Mouse (Mus musculus): ENCODE measurements around the gene Jmjd1c. TPM values are rescaled to one million over a fixed set of nuclear protein-coding genes. Genes with fewer than 3 reads are reported as not detected.

Gene Jmjd1c
- polyA plus RNA-seq, 1 experiment from 2014 or later, result 27.1 TPM

DNA sequence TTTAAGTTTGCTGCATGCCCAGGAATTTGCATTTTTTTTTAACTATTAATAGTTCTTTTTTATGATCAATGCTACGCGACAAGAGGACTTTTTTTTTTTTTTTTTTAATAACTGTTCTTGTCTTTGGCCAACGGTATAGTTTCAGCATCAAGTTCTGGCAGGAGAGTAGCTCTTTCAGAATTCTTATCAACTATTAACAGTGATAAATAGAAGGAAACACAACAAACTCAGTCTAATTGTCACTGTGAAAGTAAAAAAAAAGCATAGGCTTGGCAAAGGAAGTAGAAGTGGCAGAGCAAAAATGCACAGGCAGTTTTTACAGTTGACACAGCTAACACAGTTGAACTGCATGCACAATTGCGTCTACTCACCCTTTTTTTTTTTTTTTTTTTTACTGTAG is 81.5 kb downstream of the Jmjd1c start:
- WGBS, result 94% methylated on average over 4 of the region's 4 CpGs
- Histone ChIP-seq H3K27ac (replicated peaks) (no peak overlapping the region), H3K27me3 (ENCODE audit: low read depth, poor library complexity, severe bottlenecking) (no peaks in the 10 kb centered on the region), H3K4me1 (peaks cover 8% of the 10 kb centered on the region), H3K36me3 (no peaks in the 10 kb centered on the region), H3K9me3 (replicated peaks) (no peaks in the 10 kb centered on the region), H3K4me3 (no peak overlapping the region)
- no peak for DNase-seq (ENCODE audit: low spot score)

DNA sequence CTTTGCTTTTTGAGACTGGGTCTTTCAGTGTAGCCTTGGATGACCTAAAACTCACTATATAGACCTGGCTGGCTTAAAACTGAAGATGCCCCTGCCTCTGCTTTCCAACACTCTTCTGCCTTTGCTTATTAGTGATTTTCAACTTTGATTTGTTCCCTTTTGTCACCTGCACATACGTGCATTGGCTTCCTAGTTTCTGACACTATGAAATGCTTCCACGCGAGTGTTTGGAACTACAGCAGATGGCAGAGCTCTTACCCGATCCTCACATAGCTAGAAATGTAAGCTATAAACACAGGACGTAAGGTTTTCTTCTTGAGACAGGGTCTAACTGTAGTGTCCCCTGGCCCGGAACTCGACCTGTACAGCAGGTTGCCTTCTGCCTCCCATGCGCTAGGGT is 84.1 kb downstream of the Jmjd1c start:
- Histone ChIP-seq H3K36me3 (no peaks in the 10 kb centered on the region), H3K27me3 (ENCODE audit: low read depth, poor library complexity, severe bottlenecking) (no peaks in the 10 kb centered on the region), H3K27ac (replicated peaks) (no peak overlapping the region), H3K4me1 (peaks cover 20% of the 10 kb centered on the region), H3K9me3 (replicated peaks) (no peaks in the 10 kb centered on the region), H3K4me3 (no peak overlapping the region)
- no peak for DNase-seq (ENCODE audit: low spot score)
- WGBS, result 95% methylated on average over 8 of the region's 8 CpGs

DNA sequence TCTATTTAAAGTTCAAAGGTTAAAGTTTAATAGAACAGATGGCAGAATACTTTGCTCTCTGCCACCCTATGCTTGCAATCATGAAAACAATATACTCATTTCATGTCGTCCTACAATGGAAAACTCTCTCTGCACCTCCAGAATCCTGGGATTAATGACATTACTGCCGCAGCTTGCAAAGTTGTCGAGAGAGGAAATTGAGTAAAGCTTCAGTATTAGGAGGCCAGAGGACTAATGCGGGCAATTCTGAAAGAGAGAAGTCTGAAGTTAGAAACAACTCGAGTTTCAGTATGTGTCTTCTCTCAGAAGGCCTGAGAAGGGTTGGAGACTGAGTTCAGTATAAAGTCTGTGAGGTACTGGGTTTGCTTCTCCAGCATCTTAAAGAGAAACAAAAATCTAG is 84.9 kb downstream of the Jmjd1c start:
- Histone ChIP-seq H3K27ac (replicated peaks) (no peak overlapping the region), H3K9me3 (replicated peaks) (no peaks in the 10 kb centered on the region), H3K27me3 (ENCODE audit: low read depth, poor library complexity, severe bottlenecking) (no peaks in the 10 kb centered on the region), H3K4me3 (no peak overlapping the region), H3K4me1 (peaks cover 27% of the 10 kb centered on the region), H3K36me3 (no peaks in the 10 kb centered on the region)
- WGBS, result 87% methylated on average over 5 of the region's 5 CpGs
- no peak for DNase-seq (ENCODE audit: low spot score)

DNA sequence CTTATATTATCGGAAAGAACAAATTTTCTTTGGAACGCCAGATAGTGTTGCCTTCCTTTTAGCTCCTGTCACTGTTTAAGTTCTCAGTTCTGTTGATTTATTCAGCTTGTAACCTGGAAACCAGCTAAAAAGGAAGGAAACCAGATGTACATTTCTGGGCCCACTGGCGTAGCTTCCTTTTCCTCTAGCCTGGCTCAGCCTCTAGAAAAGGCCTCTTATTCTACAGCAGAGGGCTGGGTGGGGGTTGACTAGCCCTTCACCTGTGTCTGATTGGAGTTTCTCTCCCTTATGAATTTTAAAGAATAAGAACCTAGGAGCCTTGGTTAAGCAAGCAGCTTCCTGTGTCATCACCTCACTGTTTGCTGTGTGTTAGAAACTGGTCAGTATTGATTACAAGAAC is 86.7 kb downstream of the Jmjd1c start:
- no peaks in the 10 kb centered on the region for H3K27me3 ChIP-seq (ENCODE audit: low read depth, poor library complexity, severe bottlenecking)
- no peak for DNase-seq (ENCODE audit: low spot score)
- WGBS, result 82% methylated on average over 3 of the region's 3 CpGs
- H3K4me3 ChIP-seq, result no peak overlapping the region
- no peak overlapping the region for H3K27ac ChIP-seq (replicated peaks)
- H3K9me3 ChIP-seq (replicated peaks), result no peaks in the 10 kb centered on the region
- H3K4me1 ChIP-seq, result peaks cover 36% of the 10 kb centered on the region
- no peaks in the 10 kb centered on the region for H3K36me3 ChIP-seq

DNA sequence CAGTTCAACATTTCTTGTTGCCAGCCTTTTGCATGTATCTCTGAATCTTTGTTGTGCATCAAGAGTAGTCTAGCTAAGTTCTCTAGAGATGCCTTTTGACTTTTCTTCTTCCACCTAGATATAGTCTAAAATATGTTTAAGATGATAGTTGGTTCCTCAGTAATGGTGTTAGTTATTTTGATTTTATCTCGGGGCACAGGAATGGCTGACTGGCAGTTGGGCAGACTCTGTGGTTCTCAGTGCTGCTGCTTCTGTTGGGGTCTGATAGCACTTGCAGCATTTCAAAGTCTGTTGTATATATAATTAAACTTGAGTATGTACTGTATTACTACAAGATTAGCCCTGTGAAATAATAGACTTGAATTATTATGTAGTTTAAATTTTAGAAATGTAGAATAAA is 87.2 kb downstream of the Jmjd1c start:
- 89% methylated on average over 1 of the region's 1 CpGs for WGBS
- H3K4me1 ChIP-seq, result peaks cover 40% of the 10 kb centered on the region
- no peak overlapping the region for H3K4me3 ChIP-seq
- no peaks in the 10 kb centered on the region for H3K9me3 ChIP-seq (replicated peaks)
- H3K27ac ChIP-seq (replicated peaks), result no peak overlapping the region
- no peaks in the 10 kb centered on the region for H3K36me3 ChIP-seq
- no peak for DNase-seq (ENCODE audit: low spot score)
- H3K27me3 ChIP-seq (ENCODE audit: low read depth, poor library complexity, severe bottlenecking), result no peaks in the 10 kb centered on the region

DNA sequence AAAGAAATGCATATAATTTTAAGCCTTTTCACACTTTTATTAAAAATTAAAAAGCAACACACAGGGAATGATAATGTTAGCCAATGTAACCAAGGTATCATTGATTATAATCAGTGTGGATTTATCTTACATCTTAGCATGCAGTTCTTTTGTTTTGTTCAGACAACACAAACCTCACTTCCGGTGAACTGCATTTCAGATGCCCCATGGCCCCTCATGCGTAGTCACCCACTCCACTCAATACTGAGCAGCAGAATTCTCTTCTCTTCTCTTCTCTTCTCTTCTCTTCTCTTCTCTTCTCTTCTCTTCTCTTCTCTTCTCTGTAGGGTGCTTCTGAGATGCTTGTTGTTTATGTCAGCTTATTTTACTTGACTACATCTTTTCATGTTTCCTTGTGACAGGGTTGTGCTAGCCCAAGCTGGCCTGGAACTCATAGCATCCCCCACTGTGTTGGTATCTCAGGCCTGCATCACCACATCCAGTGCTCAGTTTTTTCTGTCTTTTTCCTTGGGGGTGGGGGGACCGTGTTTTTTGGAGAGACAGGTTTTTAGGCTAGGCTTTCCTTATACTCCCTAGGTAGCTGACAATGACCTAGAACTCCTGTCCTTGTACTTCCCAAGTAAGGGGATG is 88.6 kb downstream of the Jmjd1c start:
- no peak for DNase-seq (ENCODE audit: low spot score)
- H3K4me3 ChIP-seq, result no peak overlapping the region
- H3K9me3 ChIP-seq (replicated peaks), result no peaks in the 10 kb centered on the region
- 45% methylated on average over 3 of the region's 3 CpGs for WGBS
- H3K27ac ChIP-seq (replicated peaks), result no peak overlapping the region
- no peaks in the 10 kb centered on the region for H3K36me3 ChIP-seq
- H3K27me3 ChIP-seq (ENCODE audit: low read depth, poor library complexity, severe bottlenecking), result no peaks in the 10 kb centered on the region
- H3K4me1 ChIP-seq, result peaks cover 53% of the 10 kb centered on the region

DNA sequence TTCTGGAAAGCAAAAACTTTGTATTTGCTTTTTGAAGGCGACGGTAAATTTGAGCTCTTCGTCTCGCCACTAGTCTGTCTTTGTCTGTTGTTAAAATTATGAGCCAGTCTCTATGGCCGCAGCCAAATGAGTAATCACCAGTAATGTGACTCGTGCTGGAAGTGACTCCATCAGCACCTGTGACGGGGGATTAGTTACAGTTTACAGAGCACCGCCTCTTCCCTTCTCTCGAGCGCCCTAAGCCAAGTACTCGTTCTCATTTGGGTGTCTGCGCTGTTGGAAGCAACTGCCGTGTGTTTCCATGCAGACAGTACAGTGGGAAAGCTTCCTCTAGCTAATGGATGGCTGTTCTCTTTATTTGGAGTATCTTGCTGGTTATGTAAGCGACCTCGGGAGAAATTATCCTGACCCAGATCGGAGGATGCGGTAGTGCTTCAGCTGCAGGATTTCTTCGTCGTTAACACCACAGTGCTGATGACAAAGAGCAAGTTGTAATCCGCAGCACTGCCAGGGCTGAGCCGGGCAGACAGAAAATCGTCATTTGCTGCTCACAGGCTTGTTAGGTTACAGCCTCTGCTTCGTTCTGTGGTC is 89.7 kb downstream of the Jmjd1c start:
- peak; percentile 76 for DNase-seq (ENCODE audit: low spot score)
- peak overlapping the region; percentile 89 for H3K27ac ChIP-seq (replicated peaks)
- WGBS, result under 1% methylated on average over 23 of the region's 23 CpGs

DNA sequence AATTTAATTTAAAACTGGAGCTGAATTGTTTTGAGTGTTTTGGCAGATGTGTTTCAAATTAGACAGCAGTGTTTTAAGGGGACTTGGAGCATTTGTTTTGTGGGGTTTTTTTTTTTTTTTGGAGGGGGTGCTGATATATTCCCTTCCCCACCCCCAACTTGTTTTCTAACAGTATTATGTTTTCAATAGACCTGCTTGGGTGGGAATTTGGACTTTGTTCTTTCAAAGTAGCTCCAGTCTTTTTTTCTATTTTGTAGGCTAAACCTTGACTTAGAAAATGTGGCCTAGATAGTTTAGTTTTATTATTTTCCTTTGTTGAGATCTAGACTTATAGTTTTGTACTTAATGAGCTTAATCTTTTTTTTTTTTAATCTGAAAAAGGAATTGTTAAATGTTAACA is 90.6 kb downstream of the Jmjd1c start:
- H3K27me3 ChIP-seq (ENCODE audit: low read depth, poor library complexity, severe bottlenecking), result no peaks in the 10 kb centered on the region
- peaks cover 53% of the 10 kb centered on the region for H3K4me1 ChIP-seq
- peaks cover 9% of the 10 kb centered on the region; the same call in 1 of the 2 replicates for H3K36me3 ChIP-seq
- DNase-seq (ENCODE audit: low spot score), result no peak
- peak overlapping the region; percentile 59 for H3K4me3 ChIP-seq
- H3K9me3 ChIP-seq (replicated peaks), result no peaks in the 10 kb centered on the region
- peak overlapping the region; percentile 89 for H3K27ac ChIP-seq (replicated peaks)

More for the DNA sequence above, 89.7 kb downstream of the Jmjd1c start:
- Histone ChIP-seq H3K36me3 (peaks cover 3% of the 10 kb centered on the region; the same call in 1 of the 2 replicates), H3K4me1 (peaks cover 53% of the 10 kb centered on the region), H3K4me3 (peak overlapping the region; percentile 59), H3K27me3 (ENCODE audit: low read depth, poor library complexity, severe bottlenecking) (no peaks in the 10 kb centered on the region), H3K9me3 (replicated peaks) (no peaks in the 10 kb centered on the region)

DNA sequence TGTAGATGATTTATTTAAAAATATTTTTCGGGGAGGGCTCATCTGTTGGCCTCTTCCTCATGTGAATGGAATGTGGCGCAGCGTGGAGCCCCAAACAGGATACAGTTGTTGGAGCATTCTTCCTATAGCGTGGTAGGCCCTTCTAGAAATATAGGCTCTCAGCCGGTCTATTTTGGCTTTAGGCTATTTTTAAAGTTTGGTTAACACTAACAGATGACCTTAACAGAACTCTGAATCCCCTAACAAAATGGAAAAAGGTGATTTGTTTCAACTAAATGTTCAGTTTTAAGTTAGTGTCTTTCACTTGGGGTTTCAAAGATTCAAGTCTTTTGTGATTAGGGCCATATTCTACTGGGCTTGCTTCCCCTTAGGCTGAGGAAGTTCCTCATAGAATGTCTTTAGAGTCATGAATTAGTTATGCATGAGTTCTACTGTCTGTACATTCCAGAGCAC is 91.1 kb downstream of the Jmjd1c start:
- WGBS, result 7% methylated on average over 5 of the region's 5 CpGs
- H3K4me3 ChIP-seq, result peak overlapping the region; percentile 59
- H3K36me3 ChIP-seq, result peaks cover 14% of the 10 kb centered on the region
- DNase-seq (ENCODE audit: low spot score), result peak; percentile 27
- peaks cover 53% of the 10 kb centered on the region for H3K4me1 ChIP-seq
- no peaks in the 10 kb centered on the region for H3K27me3 ChIP-seq (ENCODE audit: low read depth, poor library complexity, severe bottlenecking)
- peak overlapping the region; percentile 89 for H3K27ac ChIP-seq (replicated peaks)
- H3K9me3 ChIP-seq (replicated peaks), result no peaks in the 10 kb centered on the region

DNA sequence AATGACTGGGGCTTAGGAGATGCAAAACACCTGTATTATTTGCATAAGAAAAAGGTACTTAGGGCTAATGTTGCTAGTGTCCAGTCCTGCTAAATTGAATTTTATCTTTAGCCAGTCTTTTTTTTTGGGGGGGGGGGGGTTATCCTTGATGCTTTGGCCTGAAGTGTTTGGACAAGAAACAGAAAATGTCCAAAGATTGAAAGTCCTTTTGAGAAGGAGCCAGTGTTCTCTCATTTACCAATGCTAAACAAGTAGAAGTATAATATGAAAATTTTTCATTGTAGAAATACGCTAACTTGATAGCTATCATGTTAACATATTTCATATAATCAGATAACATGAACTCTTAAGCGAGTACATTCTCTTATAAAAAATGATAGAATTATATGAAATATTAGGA is 92.0 kb downstream of the Jmjd1c start:
- Histone ChIP-seq H3K4me1 (peaks cover 49% of the 10 kb centered on the region), H3K27me3 (ENCODE audit: low read depth, poor library complexity, severe bottlenecking) (no peaks in the 10 kb centered on the region), H3K27ac (replicated peaks) (0 out of 2 replicates have a peak overlapping the region, but pooled peaks have one; percentile 10), H3K4me3 (peak overlapping the region; percentile 59), H3K9me3 (replicated peaks) (no peaks in the 10 kb centered on the region), H3K36me3 (peaks cover 23% of the 10 kb centered on the region)
- no peak for DNase-seq (ENCODE audit: low spot score)
- 78% methylated on average over 2 of the region's 2 CpGs for WGBS

DNA sequence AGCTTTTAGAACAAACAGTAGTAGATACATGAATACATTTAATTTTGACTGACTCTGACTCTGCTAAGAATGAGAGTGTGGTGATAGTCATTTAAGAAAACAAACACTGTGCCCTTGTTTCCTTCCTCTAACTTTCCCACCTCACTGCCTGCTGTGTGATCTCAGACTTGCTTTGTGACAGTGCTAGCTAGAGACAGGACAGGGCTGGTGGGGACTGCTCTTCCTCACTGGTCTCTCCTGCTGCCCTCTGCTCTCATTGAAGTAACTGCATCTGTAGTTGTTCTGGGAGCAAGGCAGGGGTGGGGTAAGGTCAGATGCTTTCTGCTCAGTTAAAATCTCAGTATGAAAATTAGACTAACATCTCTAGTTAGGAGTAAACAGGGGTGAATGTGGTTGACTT is 93.1 kb downstream of the Jmjd1c start:
- DNase-seq (ENCODE audit: low spot score), result no peak
- 0 out of 2 replicates have a peak overlapping the region, but pooled peaks have one; percentile 46 for H3K27ac ChIP-seq (replicated peaks)
- no peaks in the 10 kb centered on the region for H3K27me3 ChIP-seq (ENCODE audit: low read depth, poor library complexity, severe bottlenecking)
- peaks cover 28% of the 10 kb centered on the region for H3K36me3 ChIP-seq
- peaks cover 49% of the 10 kb centered on the region for H3K4me1 ChIP-seq
- no peaks in the 10 kb centered on the region for H3K9me3 ChIP-seq (replicated peaks)
- no peak overlapping the region for H3K4me3 ChIP-seq

DNA sequence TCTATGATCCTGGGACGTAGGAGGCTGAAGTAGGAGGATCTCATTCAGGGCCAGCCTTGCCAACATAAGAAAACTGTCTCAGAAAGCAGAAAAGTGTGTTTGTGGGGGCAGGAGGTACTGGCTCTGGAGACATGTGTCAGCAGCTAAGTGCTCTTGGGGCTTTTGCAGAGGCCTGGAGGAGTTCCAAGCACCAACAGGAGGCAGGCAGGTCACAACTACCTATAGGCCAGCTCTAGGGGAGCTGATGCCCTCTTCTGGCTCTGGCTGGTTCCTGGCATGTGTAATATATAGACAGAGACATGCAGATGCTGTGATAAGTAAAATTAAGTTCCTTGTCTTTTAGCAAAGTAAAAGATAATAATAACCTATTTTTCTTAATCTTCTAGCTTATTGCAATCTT is 94.3 kb downstream of the Jmjd1c start:
- no peaks in the 10 kb centered on the region for H3K9me3 ChIP-seq (replicated peaks)
- H3K36me3 ChIP-seq, result peaks cover 38% of the 10 kb centered on the region
- H3K4me1 ChIP-seq, result peaks cover 39% of the 10 kb centered on the region
- H3K4me3 ChIP-seq, result no peak overlapping the region
- no peak overlapping the region for H3K27ac ChIP-seq (replicated peaks)
- DNase-seq (ENCODE audit: low spot score), result no peak
- no peaks in the 10 kb centered on the region for H3K27me3 ChIP-seq (ENCODE audit: low read depth, poor library complexity, severe bottlenecking)
- 91% methylated on average over 1 of the region's 1 CpGs for WGBS

DNA sequence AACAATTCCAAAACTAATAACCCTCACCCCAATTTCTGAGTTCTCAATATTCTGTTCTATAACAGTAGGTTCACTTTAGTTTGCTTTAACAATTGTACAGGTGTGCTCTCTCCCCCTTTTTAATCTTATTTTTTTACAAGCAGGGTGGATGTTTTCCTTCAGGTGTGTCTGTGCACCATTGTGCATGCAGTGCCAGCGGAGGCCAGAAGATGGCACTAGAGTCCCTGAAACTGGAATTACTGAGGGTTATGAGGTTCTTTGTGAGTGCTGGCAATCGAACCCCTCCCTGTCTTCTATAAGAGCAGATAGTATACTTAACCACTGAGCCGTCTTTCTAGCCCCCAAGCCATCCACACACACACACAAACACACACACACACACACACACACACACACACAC is 96.4 kb downstream of the Jmjd1c start:
- no peak overlapping the region for H3K27ac ChIP-seq (replicated peaks)
- no peaks in the 10 kb centered on the region for H3K27me3 ChIP-seq (ENCODE audit: low read depth, poor library complexity, severe bottlenecking)
- 94% methylated on average over 3 of the region's 3 CpGs for WGBS
- peaks cover 20% of the 10 kb centered on the region for H3K4me1 ChIP-seq
- no peak for DNase-seq (ENCODE audit: low spot score)
- H3K4me3 ChIP-seq, result no peak overlapping the region
- H3K36me3 ChIP-seq, result peaks cover 38% of the 10 kb centered on the region
- H3K9me3 ChIP-seq (replicated peaks), result no peaks in the 10 kb centered on the region

All from midbrain, embryonic 10.5 days (tissue).